Mouse (Mus musculus): ENCODE data around the gene Gm42669. TPM values are rescaled to one million over a fixed set of nuclear protein-coding genes. Genes with fewer than 3 reads are reported as not detected.

Gm42669 gene
- under 1 TPM; 0.33 to 0.40 TPM for polyA plus RNA-seq (2017; shearing (Covaris generic))

GRCm38 (mm10) chr5:107507321-107507720, at the start of gene Gm42669:
Gene Gm42669, plus strand, starts transcription at chr5:107507621.

GRCm38 (mm10) chr5:107534581-107534980, 27.2 kb downstream of the Gm42669 start, which contains the start of gene 1700028K03Rik:
Gene 1700028K03Rik, plus strand, starts transcription at chr5:107534709.

GRCm38 (mm10) chr5:107597301-107598077, 90.1 kb downstream of the Gm42669 start, which contains the start of the genes Rpap2 and Glmn:
Gene Rpap2, plus strand, starts transcription at chr5:107597373.
Gene Glmn, minus strand, starts transcription at chr5:107597888.

Other genes with a start within 250 kb of the Gm42669 start
- gene Tgfbr3, start 218.0 kb upstream of the Gm42669 start, polyA plus RNA-seq (2017; shearing (Covaris generic)) = 10 to 100 TPM; 10.3 to 40.0 TPM
- 1 to 10 TPM in 1 of 2 experiments, under 1 TPM in 1; 0.48 to 1.2 TPM for gene Brdt, start 176.5 kb upstream of the Gm42669 start, polyA plus RNA-seq (2017; shearing (Covaris generic))
- gene Ephx4, start 104.9 kb upstream of the Gm42669 start, polyA plus RNA-seq (2017; shearing (Covaris generic)) = 1 to 10 TPM in 1 of 2 experiments, under 1 TPM in 1; 0.95 to 2.4 TPM
- not detected for gene Lpcat2b, start 76.1 kb upstream of the Gm42669 start, polyA plus RNA-seq (2017; shearing (Covaris generic))
- gene Btbd8, start 69.6 kb upstream of the Gm42669 start, polyA plus RNA-seq (2017; shearing (Covaris generic)) = 1 to 10 TPM; 7.5 to 8.0 TPM
- 1 to 10 TPM in 1 of 2 experiments, under 1 TPM in 1; 0.75 to 1.1 TPM for gene 1700028K03Rik, start 27.1 kb downstream of the Gm42669 start, polyA plus RNA-seq (2017; shearing (Covaris generic))
- 10 to 100 TPM; 18.7 to 32.7 TPM for gene Rpap2, start 89.8 kb downstream of the Gm42669 start, polyA plus RNA-seq (2017; shearing (Covaris generic))
- gene Glmn, start 90.3 kb downstream of the Gm42669 start, polyA plus RNA-seq (2017; shearing (Covaris generic)) = 10 to 100 TPM; 11.3 to 20.0 TPM
- gene Gfi1, start 218.4 kb downstream of the Gm42669 start, polyA plus RNA-seq (2017; shearing (Covaris generic)) = 10 to 100 TPM; 26.7 to 32.2 TPM

Measured in inflammation-experienced regulatory T-cells (primary cell).